Mouse (Mus musculus): ENCODE data around the gene Crybg3. TPM values are rescaled to one million over a fixed set of nuclear protein-coding genes. Genes with fewer than 3 reads are reported as not detected.

Gene Crybg3
- polyA plus RNA-seq, 1 experiment: 1.0 TPM

DNA sequence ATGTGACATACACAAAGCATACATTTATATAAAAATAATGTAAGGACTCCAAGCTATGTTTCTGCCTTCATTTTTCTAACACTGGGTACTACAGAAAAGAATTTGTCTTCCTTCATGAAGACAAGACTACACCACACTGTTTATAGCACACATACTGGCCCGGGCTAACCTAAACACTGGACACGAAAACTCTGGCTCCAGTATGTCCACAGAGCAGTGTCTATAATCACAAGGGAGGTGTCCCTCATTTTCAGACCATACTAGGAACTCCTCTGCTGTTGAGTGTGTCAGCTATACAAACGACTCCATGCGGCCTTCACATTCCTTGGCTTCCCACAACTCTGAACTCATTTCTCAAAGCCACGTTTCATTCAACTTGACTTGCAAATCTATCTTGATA lies 49.3 kb downstream of the Crybg3 start:
- no peak overlapping the region for H3K4me2 ChIP-seq (ENCODE audit: low read depth)
- no peak overlapping the region for H3ac ChIP-seq (ENCODE audit: control insufficient read depth, insufficient read length)
- no peaks in the 10 kb centered on the region for H3K36me3 ChIP-seq (ENCODE audit: control insufficient read depth, insufficient read depth)
- TF ChIP-seq REST (IDR thresholded peaks at IDR 0.05; ENCODE audit: insufficient read depth, insufficient read length) (no peak), TCF12 (IDR thresholded peaks at IDR 0.05; ENCODE audit: insufficient read depth, poor library complexity, severe bottlenecking) (no peak), TCF3 (IDR thresholded peaks at IDR 0.05; ENCODE audit: insufficient read length, low read depth) (no peak), MAX (IDR thresholded peaks at IDR 0.05; ENCODE audit: low read depth) (no peak), USF1 (IDR thresholded peaks at IDR 0.05; ENCODE audit: low read depth) (no peak), MYOG (IDR thresholded peaks at IDR 0.05; ENCODE audit: control insufficient read depth in 1 of 3, insufficient read depth in 1 of 3, insufficient read length in 2 of 3, low read depth in 2 of 3) (no peak), POLR2AphosphoS2 (IDR thresholded peaks at IDR 0.05; ENCODE audit: insufficient read length, low read depth) (no peak), CEBPB (IDR thresholded peaks at IDR 0.05; ENCODE audit: insufficient read depth, poor library complexity, severe bottlenecking) (no peak), E2F4 (IDR thresholded peaks at IDR 0.05; ENCODE audit: insufficient read depth) (no peak), MYOD1 (IDR thresholded peaks at IDR 0.05; ENCODE audit: control insufficient read depth in 1 of 3, insufficient read length in 2 of 3, low read depth in 2 of 3) (no peak), SRF (IDR thresholded peaks at IDR 0.05; ENCODE audit: control insufficient read depth, insufficient read length, low read depth) (no peak), POLR2A (IDR thresholded peaks at IDR 0.05; ENCODE audit: insufficient read length, low read depth) (no peak)
- H3K79me2 ChIP-seq (ENCODE audit: control insufficient read depth, insufficient read depth): no peaks in the 10 kb centered on the region
- H3K27me3 ChIP-seq (ENCODE audit: control insufficient read depth, insufficient read depth, insufficient read length): no peaks in the 10 kb centered on the region
- no peak overlapping the region for H3K4me3 ChIP-seq

DNA sequence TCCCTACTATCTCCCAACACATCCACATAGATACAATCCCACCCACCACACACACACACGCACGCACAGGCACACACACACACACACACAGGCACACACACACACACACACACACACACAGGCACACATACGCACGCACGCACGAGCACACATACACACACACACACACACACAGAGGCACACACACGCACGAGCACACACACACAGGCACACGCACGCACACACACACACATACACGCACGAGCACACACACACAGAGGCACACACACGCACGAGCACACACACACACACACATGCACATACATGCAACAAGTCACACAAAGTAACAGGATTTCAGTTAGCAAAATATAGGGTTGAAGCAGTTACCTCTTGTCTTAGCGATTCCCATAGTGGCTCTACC lies 51.1 kb downstream of the Crybg3 start:
- TF ChIP-seq TCF3 (IDR thresholded peaks at IDR 0.05; ENCODE audit: insufficient read length, low read depth) (no peak), MYOG (IDR thresholded peaks at IDR 0.05; ENCODE audit: control insufficient read depth in 1 of 3, insufficient read depth in 1 of 3, insufficient read length in 2 of 3, low read depth in 2 of 3) (peak in 1 of 3 experiments; percentile 49)

DNA sequence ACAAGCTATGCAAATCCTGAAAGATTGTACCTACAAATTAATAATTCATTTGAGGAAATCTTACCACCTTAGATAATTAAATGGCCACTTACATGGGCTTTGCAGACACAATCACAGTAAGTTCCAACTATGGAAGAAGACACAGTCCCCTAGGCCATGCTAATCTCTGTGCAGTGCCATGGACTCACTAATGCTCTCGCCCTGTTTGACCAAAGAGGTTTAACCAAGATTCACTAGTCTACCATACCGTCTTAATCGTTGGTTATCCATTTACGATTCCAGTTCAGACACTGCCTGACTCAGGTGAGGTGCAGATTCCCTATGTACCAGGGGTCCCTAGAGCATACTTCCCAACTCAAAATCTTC lies 52.2 kb downstream of the Crybg3 start:
- Histone ChIP-seq H3K4me3 (no peak overlapping the region), H3K27me3 (ENCODE audit: control insufficient read depth, insufficient read depth, insufficient read length) (no peaks in the 10 kb centered on the region)

More for the DNA sequence above, 51.1 kb downstream of the Crybg3 start:
- Histone ChIP-seq H3K4me3 (no peak overlapping the region), H3K4me2 (ENCODE audit: low read depth) (no peak overlapping the region), H3K27me3 (ENCODE audit: control insufficient read depth, insufficient read depth, insufficient read length) (no peaks in the 10 kb centered on the region), H3ac (ENCODE audit: control insufficient read depth, insufficient read length) (peak overlapping the region; percentile 19), H3K79me2 (ENCODE audit: control insufficient read depth, insufficient read depth) (no peaks in the 10 kb centered on the region), H3K36me3 (ENCODE audit: control insufficient read depth, insufficient read depth) (no peaks in the 10 kb centered on the region)

DNA sequence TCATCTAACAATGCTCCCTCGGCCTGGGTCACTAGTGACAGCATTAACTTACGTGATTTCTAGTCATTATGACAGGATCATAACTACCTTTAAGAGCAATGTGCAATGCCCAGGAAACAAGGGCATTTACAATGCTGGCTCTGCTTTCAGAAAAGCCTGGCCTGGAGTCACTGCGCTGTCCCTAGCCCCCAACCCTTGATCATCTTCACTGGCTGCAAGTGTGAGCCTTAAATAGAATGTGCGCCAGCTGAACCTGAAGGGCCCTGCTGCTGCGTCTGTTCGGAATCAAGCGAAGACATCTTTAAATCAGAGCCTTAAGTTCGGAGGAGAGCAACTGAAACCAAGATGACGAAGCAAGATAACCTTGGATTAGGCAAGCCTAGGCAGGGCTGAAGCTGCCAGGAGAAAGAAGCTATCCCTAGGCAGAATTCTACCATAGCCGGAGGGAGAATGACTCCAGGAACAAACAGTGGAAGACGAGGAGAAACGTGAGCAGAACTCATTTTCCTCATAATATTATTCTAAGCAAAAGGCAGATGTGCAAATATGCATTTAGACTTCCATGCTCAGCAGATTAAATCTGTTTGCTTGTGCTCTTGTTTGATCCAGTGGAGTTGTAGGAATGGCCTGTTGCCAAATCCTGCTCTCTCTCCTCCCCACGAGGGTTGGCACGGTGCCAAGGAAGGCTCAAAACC lies 52.7 kb downstream of the Crybg3 start:
- TF ChIP-seq E2F4 (IDR thresholded peaks at IDR 0.05; ENCODE audit: insufficient read depth): no peak
- no peak for TF ChIP-seq MAX (IDR thresholded peaks at IDR 0.05; ENCODE audit: low read depth)
- TF ChIP-seq TCF12 (IDR thresholded peaks at IDR 0.05; ENCODE audit: insufficient read depth, poor library complexity, severe bottlenecking): no peak
- no peak for TF ChIP-seq TCF3 (IDR thresholded peaks at IDR 0.05; ENCODE audit: insufficient read length, low read depth)
- no peak for TF ChIP-seq MYOD1 (IDR thresholded peaks at IDR 0.05; ENCODE audit: control insufficient read depth in 1 of 3, insufficient read length in 2 of 3, low read depth in 2 of 3)
- TF ChIP-seq POLR2AphosphoS2 (IDR thresholded peaks at IDR 0.05; ENCODE audit: insufficient read length, low read depth): no peak
- no peak for TF ChIP-seq MYOG (IDR thresholded peaks at IDR 0.05; ENCODE audit: control insufficient read depth in 1 of 3, insufficient read depth in 1 of 3, insufficient read length in 2 of 3, low read depth in 2 of 3)
- no peak overlapping the region for H3K4me3 ChIP-seq
- no peaks in the 10 kb centered on the region for H3K36me3 ChIP-seq (ENCODE audit: control insufficient read depth, insufficient read depth)
- no peak overlapping the region for H3K4me2 ChIP-seq (ENCODE audit: low read depth)
- H3ac ChIP-seq (ENCODE audit: control insufficient read depth, insufficient read length): no peak overlapping the region
- no peaks in the 10 kb centered on the region for H3K79me2 ChIP-seq (ENCODE audit: control insufficient read depth, insufficient read depth)
- no peaks in the 10 kb centered on the region for H3K27me3 ChIP-seq (ENCODE audit: control insufficient read depth, insufficient read depth, insufficient read length)

More for the DNA sequence above, 52.2 kb downstream of the Crybg3 start:
- Histone ChIP-seq H3K79me2 (ENCODE audit: control insufficient read depth, insufficient read depth) (no peaks in the 10 kb centered on the region), H3K4me2 (ENCODE audit: low read depth) (no peak overlapping the region), H3ac (ENCODE audit: control insufficient read depth, insufficient read length) (no peak overlapping the region), H3K36me3 (ENCODE audit: control insufficient read depth, insufficient read depth) (no peaks in the 10 kb centered on the region)
- TF ChIP-seq TCF12 (IDR thresholded peaks at IDR 0.05; ENCODE audit: insufficient read depth, poor library complexity, severe bottlenecking) (no peak), MAX (IDR thresholded peaks at IDR 0.05; ENCODE audit: low read depth) (no peak), REST (IDR thresholded peaks at IDR 0.05; ENCODE audit: insufficient read depth, insufficient read length) (no peak), TCF3 (IDR thresholded peaks at IDR 0.05; ENCODE audit: insufficient read length, low read depth) (no peak), MYOG (IDR thresholded peaks at IDR 0.05; ENCODE audit: control insufficient read depth in 1 of 3, insufficient read depth in 1 of 3, insufficient read length in 2 of 3, low read depth in 2 of 3) (no peak), POLR2A (IDR thresholded peaks at IDR 0.05; ENCODE audit: insufficient read length, low read depth) (no peak), SRF (IDR thresholded peaks at IDR 0.05; ENCODE audit: control insufficient read depth, insufficient read length, low read depth) (no peak), E2F4 (IDR thresholded peaks at IDR 0.05; ENCODE audit: insufficient read depth) (no peak), CEBPB (IDR thresholded peaks at IDR 0.05; ENCODE audit: insufficient read depth, poor library complexity, severe bottlenecking) (no peak), MYOD1 (IDR thresholded peaks at IDR 0.05; ENCODE audit: control insufficient read depth in 1 of 3, insufficient read length in 2 of 3, low read depth in 2 of 3) (no peak), USF1 (IDR thresholded peaks at IDR 0.05; ENCODE audit: low read depth) (no peak), POLR2AphosphoS2 (IDR thresholded peaks at IDR 0.05; ENCODE audit: insufficient read length, low read depth) (no peak)

DNA sequence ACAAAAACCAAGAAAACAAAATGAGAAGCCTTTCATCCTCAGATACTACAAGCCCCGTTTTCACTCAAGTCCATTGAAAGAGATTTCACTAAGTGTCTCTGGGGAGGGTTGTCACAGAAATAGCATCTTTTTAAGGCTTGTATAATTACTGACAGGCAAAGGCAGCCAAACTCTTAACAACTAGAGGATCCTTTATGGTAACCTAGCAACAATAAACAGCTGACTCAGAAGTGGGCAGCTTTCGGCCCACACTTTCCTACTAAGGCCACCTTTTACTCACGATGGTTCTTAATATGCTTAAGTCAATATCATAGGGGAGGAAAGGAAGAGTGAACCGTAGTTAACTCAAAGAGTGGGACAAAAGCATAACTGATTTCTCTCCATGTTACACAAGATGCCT lies 53.3 kb downstream of the Crybg3 start:
- TF ChIP-seq REST (IDR thresholded peaks at IDR 0.05; ENCODE audit: insufficient read depth, insufficient read length): no peak
- no peak for TF ChIP-seq POLR2A (IDR thresholded peaks at IDR 0.05; ENCODE audit: insufficient read length, low read depth)
- TF ChIP-seq POLR2AphosphoS2 (IDR thresholded peaks at IDR 0.05; ENCODE audit: insufficient read length, low read depth): no peak
- TF ChIP-seq E2F4 (IDR thresholded peaks at IDR 0.05; ENCODE audit: insufficient read depth): no peak
- no peak for TF ChIP-seq MYOD1 (IDR thresholded peaks at IDR 0.05; ENCODE audit: control insufficient read depth in 1 of 3, insufficient read length in 2 of 3, low read depth in 2 of 3)
- TF ChIP-seq TCF3 (IDR thresholded peaks at IDR 0.05; ENCODE audit: insufficient read length, low read depth): no peak
- no peak for TF ChIP-seq SRF (IDR thresholded peaks at IDR 0.05; ENCODE audit: control insufficient read depth, insufficient read length, low read depth)
- Histone ChIP-seq H3K27me3 (ENCODE audit: control insufficient read depth, insufficient read depth, insufficient read length) (no peaks in the 10 kb centered on the region), H3K79me2 (ENCODE audit: control insufficient read depth, insufficient read depth) (no peaks in the 10 kb centered on the region), H3K4me3 (no peak overlapping the region), H3K4me2 (ENCODE audit: low read depth) (no peak overlapping the region), H3ac (ENCODE audit: control insufficient read depth, insufficient read length) (no peak overlapping the region), H3K36me3 (ENCODE audit: control insufficient read depth, insufficient read depth) (no peaks in the 10 kb centered on the region)
